ENCODE assay signal across 8 mouse cellular contexts in genomic region chr10:91183316-91183715, GRCm38 (mm10). TPM values are rescaled to one million over a fixed set of nuclear protein-coding genes. Genes with fewer than 3 reads are reported as not detected.
A peak's percentile ranks its signal among the peaks of the same experiment; 100 is the strongest.
DNase-seq lines count a peak whose midpoint lies in the region; ATAC-seq lines count a peak whose summit lies in the region.

No protein-coding gene starts in this region.

- no peaks in the 10 kb centered on the region for H3K27me3 ChIP-seq in limb, embryonic 12.5 days
- no peaks in the 10 kb centered on the region for H3K27me3 ChIP-seq in neural tube, embryonic 12.5 days (replicated peaks)

- no peaks in the 10 kb centered on the region for H3K9me3 ChIP-seq in limb, embryonic 12.5 days
- no peaks in the 10 kb centered on the region for H3K9me3 ChIP-seq in neural tube, embryonic 12.5 days

- intact Hi-C loops in heart, postnatal 10 days (cut with DNase I) = no loop called here

- no peak overlapping the region for H3K4me3 ChIP-seq in limb, embryonic 12.5 days (replicated peaks)
- no peak overlapping the region for H3K4me3 ChIP-seq in neural tube, embryonic 12.5 days

- H3K36me3 ChIP-seq in limb, embryonic 12.5 days = no peaks in the 10 kb centered on the region
- H3K36me3 ChIP-seq in neural tube, embryonic 12.5 days = no peaks in the 10 kb centered on the region

- no peak for ATAC-seq in limb, embryonic 12.5 days (ENCODE audit: insufficient number of reproducible peaks, insufficient read depth, low FRiP score, low TSS enrichment, low read depth)
- no peak for ATAC-seq in neural tube, embryonic 12.5 days (ENCODE audit: low FRiP score, low read depth)

- peak overlapping the region; percentile 42; the same call in 1 of the 2 replicates for H3K27ac ChIP-seq in limb, embryonic 12.5 days
- H3K27ac ChIP-seq in neural tube, embryonic 12.5 days = 0 out of 2 replicates have a peak overlapping the region, but pooled peaks have one; percentile 9

- peaks cover 22% of the 10 kb centered on the region for H3K4me1 ChIP-seq in limb, embryonic 12.5 days (replicated peaks)
- H3K4me1 ChIP-seq in neural tube, embryonic 12.5 days = peaks cover 14% of the 10 kb centered on the region

- H3K9ac ChIP-seq in limb, embryonic 12.5 days (replicated peaks) = no peak overlapping the region
- no peak overlapping the region for H3K9ac ChIP-seq in neural tube, embryonic 12.5 days

- peak; percentile 23 to 55 for DNase-seq in lung, adult 18-20 months
- no peak for DNase-seq in lung, postnatal 10 days
- peak; percentile 75 for DNase-seq in cerebellum, adult 9-10 months
- DNase-seq in heart, postnatal 10 days = peak; percentile 28 to 35
- DNase-seq in thymus, postnatal 36 days = no peak
- DNase-seq in urinary bladder, postnatal 10 days (ENCODE audit: low spot score) = no peak

- 29% methylated on average over 3 of the region's 3 CpGs for WGBS in limb, embryonic 12.5 days
- WGBS in neural tube, embryonic 12.5 days = 29% methylated on average over 3 of the region's 3 CpGs

- H3K4me2 ChIP-seq in limb, embryonic 12.5 days = peak overlapping the region; percentile 57
- H3K4me2 ChIP-seq in neural tube, embryonic 12.5 days (replicated peaks) = peak overlapping the region; percentile 58

RNA-seq across cellular contexts. Expression of gene Tmpo, which starts 2.2 kb away (rescaled TPM):
- 100 to 1,000 TPM in 1 of 2 experiments, 10 to 100 TPM in 1; 99.0 to 107 TPM for total RNA-seq in heart, postnatal 10 days (2021)
- polyA plus RNA-seq in limb, embryonic 12.5 days (2016; fragmentation: Nextera tagmentation; extraction: Ambion mirVana) = 436 and 444 TPM in 2 replicates
- polyA plus RNA-seq in neural tube, embryonic 12.5 days (2016; fragmentation: Nextera tagmentation; extraction: Ambion mirVana) = 269 and 292 TPM in 2 replicates

RNA-seq across cellular contexts. Expression of gene Slc25a3, which starts 59.5 kb away (rescaled TPM):
- total RNA-seq in heart, postnatal 10 days (2021) = 1,000 to 10,000 TPM; 2,219 to 2,275 TPM
- polyA plus RNA-seq in limb, embryonic 12.5 days (2016; fragmentation: Nextera tagmentation; extraction: Ambion mirVana) = 393 and 402 TPM in 2 replicates
- 415 and 417 TPM in 2 replicates for polyA plus RNA-seq in neural tube, embryonic 12.5 days (2016; fragmentation: Nextera tagmentation; extraction: Ambion mirVana)

Comparison
In these comparisons a context has a peak if more than half of its experiments do, and no peak if none do; other contexts are left out.
1. DNase-seq: peak in lung, adult 18-20 months (2 of 2), cerebellum, adult 9-10 months (single experiment) and heart, postnatal 10 days (2 of 2); none in lung, postnatal 10 days (single experiment), thymus, postnatal 36 days (0 of 2) and urinary bladder, postnatal 10 days (single experiment).